Mouse (Mus musculus): Measurements from ENCODE around the gene Eef1e1. TPM values are rescaled to one million over a fixed set of nuclear protein-coding genes. Genes with fewer than 3 reads are reported as not detected.

Eef1e1 gene
- 94.6 and 111 TPM in 2 replicates for total RNA-seq (2012; rRNA removed)

DNA sequence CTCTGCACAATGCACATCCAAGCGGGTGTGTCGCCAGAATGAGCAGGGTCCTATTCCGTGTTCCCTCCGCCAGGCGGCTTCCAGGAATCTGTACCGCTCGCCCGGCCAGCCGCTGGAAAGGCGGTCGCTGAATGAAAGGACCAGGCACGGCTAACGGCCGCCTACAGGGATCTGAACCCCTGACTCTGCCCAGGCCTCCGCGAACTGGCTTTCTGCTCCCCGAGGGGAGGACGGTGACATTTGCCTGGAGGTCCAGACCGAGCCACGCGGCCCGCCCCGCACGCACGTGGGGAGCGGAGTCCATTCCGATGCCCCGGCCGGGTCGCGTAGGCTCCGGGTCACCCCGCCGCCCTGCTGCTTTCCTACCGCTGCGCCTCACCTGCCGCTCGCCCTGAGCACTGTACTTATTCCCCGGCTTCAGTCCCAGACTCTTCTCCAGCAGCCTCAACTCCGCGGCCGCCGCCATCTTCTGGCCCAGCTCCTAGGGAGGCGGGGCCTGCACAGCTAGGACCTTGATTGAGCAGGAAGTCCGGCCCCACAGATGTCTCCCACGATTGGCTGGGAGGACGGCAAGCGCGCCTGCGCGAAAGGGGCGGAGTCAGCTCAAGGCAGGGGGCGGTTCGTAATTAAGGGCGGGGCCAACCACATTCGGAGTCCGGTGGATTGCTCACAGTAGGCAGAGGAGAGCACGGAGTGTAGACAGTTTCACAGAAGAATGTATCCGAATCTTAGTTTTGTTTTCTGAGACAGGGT, at the start of gene Eef1e1:
Gene Eef1e1, minus strand, starts transcription at position 531 of the 753 bp plus-strand sequence.
- peak; percentile 95 for DNase-seq (ENCODE audit: low read depth, low spot score)
- in situ Hi-C loops (cut with MboI; ENCODE audit: low sequenced_read_pairs in 2 of 2, unreplicated experiment in 2 of 2) = no loop called here

DNA sequence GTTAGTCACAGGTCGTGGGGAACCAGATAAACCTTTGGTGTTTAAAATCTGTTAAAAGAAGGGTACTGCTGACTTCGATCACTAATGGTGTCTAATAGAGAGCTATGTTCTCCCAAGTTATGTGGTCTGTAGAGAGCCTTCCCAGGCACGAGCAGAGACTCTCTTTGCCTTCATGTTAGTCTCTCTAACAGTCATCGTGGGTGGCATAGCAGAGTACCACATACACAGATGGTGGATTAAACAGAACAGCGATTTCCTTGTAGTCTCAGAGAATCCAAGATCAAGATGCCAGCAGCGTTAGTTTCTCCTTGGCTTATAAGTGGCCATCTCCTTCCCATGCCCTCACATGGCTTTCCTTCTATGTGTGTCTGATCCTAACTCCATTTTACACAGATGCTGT, 32.0 kb upstream of the Eef1e1 start:
- H3K4me1 ChIP-seq (ENCODE audit: control insufficient read depth in 2 of 2, insufficient read depth in 2 of 2, low read length in 2 of 2, poor library complexity in 1 of 2) = no peaks in the 10 kb centered on the region
- no peak overlapping the region for H3K9ac ChIP-seq (ENCODE audit: insufficient read depth, low read depth, low read length, poor library complexity, severe bottlenecking)
- in situ Hi-C loops (cut with MboI; ENCODE audit: low sequenced_read_pairs in 2 of 2, unreplicated experiment in 2 of 2) = loop anchor here in 1 of 2 experiments (10.0 kb wide), 1 partner anchor 684 kb away; no protein-coding TSS in a partner anchor
- 0 out of 2 replicates have a peak, but pooled peaks cover 2% of the 10 kb centered on the region for H3K36me3 ChIP-seq (ENCODE audit: control insufficient read depth, insufficient read depth, low read length, poor library complexity, severe bottlenecking)
- TF ChIP-seq CHD2 (IDR thresholded peaks at IDR 0.05; ENCODE audit: low read depth, low read length) = no peak
- no peaks in the 10 kb centered on the region for H3K9me3 ChIP-seq (ENCODE audit: control insufficient read depth, insufficient read depth, low read depth, low read length)
- H3K4me3 ChIP-seq (ENCODE audit: insufficient read depth in 1 of 2, low read depth in 1 of 2, low read length in 2 of 2, poor library complexity in 1 of 2, severe bottlenecking in 1 of 2) = no peak overlapping the region
- no peak for DNase-seq (ENCODE audit: low read depth, low spot score)
- no peak overlapping the region for H3K27ac ChIP-seq (ENCODE audit: insufficient read depth, low read depth, low read length, poor library complexity, severe bottlenecking)

More for the DNA sequence above, at the start of gene Eef1e1:
- Histone ChIP-seq H3K4me3 (ENCODE audit: insufficient read depth in 1 of 2, low read depth in 1 of 2, low read length in 2 of 2, poor library complexity in 1 of 2, severe bottlenecking in 1 of 2) (peak within 1 kb of the TSS; percentile 87 to 99), H3K4me1 (ENCODE audit: control insufficient read depth in 2 of 2, insufficient read depth in 2 of 2, low read length in 2 of 2, poor library complexity in 1 of 2) (peaks cover 0 to 5% of the 10 kb centered on the region in 2 experiments; a peak in 2 of 4 replicates), H3K9ac (ENCODE audit: insufficient read depth, low read depth, low read length, poor library complexity, severe bottlenecking) (peak within 1 kb of the TSS; percentile 99), H3K9me3 (ENCODE audit: control insufficient read depth, insufficient read depth, low read depth, low read length) (no peaks in the 10 kb centered on the region), H3K27ac (ENCODE audit: insufficient read depth, low read depth, low read length, poor library complexity, severe bottlenecking) (peak within 1 kb of the TSS; percentile 91), H3K36me3 (ENCODE audit: control insufficient read depth, insufficient read depth, low read length, poor library complexity, severe bottlenecking) (peaks cover 20% of the 10 kb centered on the region)
- TF ChIP-seq MAFK (IDR thresholded peaks at IDR 0.05; ENCODE audit: insufficient read depth, low read depth, low read length) = no peak
- TF ChIP-seq ZC3H11A (IDR thresholded peaks at IDR 0.05; ENCODE audit: borderline replicate concordance, low read depth, low read length) = no peak
- TF ChIP-seq HCFC1 (IDR thresholded peaks at IDR 0.05; ENCODE audit: borderline replicate concordance, insufficient read depth, low read length) = peak; percentile 58; the same call in 1 of the 2 replicates

DNA sequence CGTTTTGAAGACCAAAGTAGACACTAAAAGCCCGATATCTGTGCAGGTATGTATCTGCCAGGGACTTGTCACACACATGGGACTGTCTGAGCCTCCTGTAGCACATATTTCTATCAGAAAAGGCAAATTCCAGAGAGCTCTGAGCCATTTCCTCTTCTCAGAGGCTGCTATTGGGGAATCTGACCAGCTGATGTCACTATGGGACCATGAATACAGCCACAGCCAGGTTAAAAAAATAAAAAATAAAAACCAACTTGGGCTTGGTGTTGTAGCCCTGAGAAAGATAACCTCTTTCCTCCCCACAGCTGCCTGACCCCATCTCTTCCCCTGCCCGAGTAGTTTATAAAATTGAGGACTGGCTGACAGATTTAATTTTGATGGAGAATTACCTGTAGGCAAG, 31.2 kb upstream of the Eef1e1 start:
- TF ChIP-seq ZC3H11A (IDR thresholded peaks at IDR 0.05; ENCODE audit: borderline replicate concordance, low read depth, low read length) (0 out of 2 replicates have a peak, but pooled peaks have one; percentile 24), HCFC1 (IDR thresholded peaks at IDR 0.05; ENCODE audit: borderline replicate concordance, insufficient read depth, low read length) (no peak), ZNF384 (IDR thresholded peaks at IDR 0.05; ENCODE audit: low read depth, low read length) (peak; percentile 95), CHD2 (IDR thresholded peaks at IDR 0.05; ENCODE audit: low read depth, low read length) (no peak)
- Histone ChIP-seq H3K9ac (ENCODE audit: insufficient read depth, low read depth, low read length, poor library complexity, severe bottlenecking) (no peak overlapping the region), H3K4me1 (ENCODE audit: control insufficient read depth in 2 of 2, insufficient read depth in 2 of 2, low read length in 2 of 2, poor library complexity in 1 of 2) (no peaks in the 10 kb centered on the region), H3K27ac (ENCODE audit: insufficient read depth, low read depth, low read length, poor library complexity, severe bottlenecking) (no peak overlapping the region), H3K4me3 (ENCODE audit: insufficient read depth in 1 of 2, low read depth in 1 of 2, low read length in 2 of 2, poor library complexity in 1 of 2, severe bottlenecking in 1 of 2) (no peak overlapping the region), H3K36me3 (ENCODE audit: control insufficient read depth, insufficient read depth, low read length, poor library complexity, severe bottlenecking) (0 out of 2 replicates have a peak, but pooled peaks cover 2% of the 10 kb centered on the region), H3K9me3 (ENCODE audit: control insufficient read depth, insufficient read depth, low read depth, low read length) (no peaks in the 10 kb centered on the region)
- in situ Hi-C loops (cut with MboI; ENCODE audit: low sequenced_read_pairs in 2 of 2, unreplicated experiment in 2 of 2) = loop anchor here in 1 of 2 experiments (10.0 kb wide), 1 partner anchor 685 kb away; no protein-coding TSS in a partner anchor
- no peak for DNase-seq (ENCODE audit: low read depth, low spot score)

DNA sequence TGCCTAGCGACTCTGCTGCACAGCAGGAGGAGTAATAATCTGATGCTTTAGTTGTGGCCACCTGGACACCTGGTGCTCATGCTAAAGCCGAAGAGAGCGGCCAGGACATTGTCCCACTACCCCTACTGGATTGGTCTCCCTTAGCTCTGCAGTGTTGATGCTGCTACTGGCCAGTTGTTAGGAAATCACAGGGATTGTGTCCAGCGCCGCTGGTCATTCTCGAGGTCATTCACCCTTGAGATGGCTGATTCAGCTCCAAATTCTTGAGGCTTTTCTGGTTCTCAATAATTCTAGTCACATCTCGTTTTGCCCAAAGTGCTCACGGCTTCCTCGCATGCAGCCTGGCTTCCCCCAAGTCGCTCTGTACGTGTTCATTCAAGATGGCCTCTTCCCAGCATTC, 29.9 kb upstream of the Eef1e1 start:
- DNase-seq (ENCODE audit: low read depth, low spot score) = no peak
- TF ChIP-seq HCFC1 (IDR thresholded peaks at IDR 0.05; ENCODE audit: borderline replicate concordance, insufficient read depth, low read length) = no peak
- TF ChIP-seq MAFK (IDR thresholded peaks at IDR 0.05; ENCODE audit: insufficient read depth, low read depth, low read length) = no peak
- TF ChIP-seq ZNF384 (IDR thresholded peaks at IDR 0.05; ENCODE audit: low read depth, low read length) = no peak
- TF ChIP-seq ZC3H11A (IDR thresholded peaks at IDR 0.05; ENCODE audit: borderline replicate concordance, low read depth, low read length) = no peak
- TF ChIP-seq CHD2 (IDR thresholded peaks at IDR 0.05; ENCODE audit: low read depth, low read length) = no peak
- H3K36me3 ChIP-seq (ENCODE audit: control insufficient read depth, insufficient read depth, low read length, poor library complexity, severe bottlenecking) = 0 out of 2 replicates have a peak, but pooled peaks cover 2% of the 10 kb centered on the region
- no peak overlapping the region for H3K4me3 ChIP-seq (ENCODE audit: insufficient read depth in 1 of 2, low read depth in 1 of 2, low read length in 2 of 2, poor library complexity in 1 of 2, severe bottlenecking in 1 of 2)
- H3K9me3 ChIP-seq (ENCODE audit: control insufficient read depth, insufficient read depth, low read depth, low read length) = no peaks in the 10 kb centered on the region
- no peak overlapping the region for H3K27ac ChIP-seq (ENCODE audit: insufficient read depth, low read depth, low read length, poor library complexity, severe bottlenecking)
- no peaks in the 10 kb centered on the region for H3K4me1 ChIP-seq (ENCODE audit: control insufficient read depth in 2 of 2, insufficient read depth in 2 of 2, low read length in 2 of 2, poor library complexity in 1 of 2)
- in situ Hi-C loops (cut with MboI; ENCODE audit: low sequenced_read_pairs in 2 of 2, unreplicated experiment in 2 of 2) = no loop called here
- H3K9ac ChIP-seq (ENCODE audit: insufficient read depth, low read depth, low read length, poor library complexity, severe bottlenecking) = no peak overlapping the region

All from ES-E14 (cell line).